Mouse (Mus musculus) heart, adult 2 months (tissue): ENCODE data around the gene Dmkn.

Experiments used
- EP300 ChIP-seq: fragments of 200-500 bp; IDR thresholded peaks from 2 replicates; pipeline ENCODE4 v1.6.1; 2011; ENCODE audit warnings: low read depth, low read length, control low read depth; ENCODE audit not compliant: insufficient read depth
- POLR2A ChIP-seq: fragments of 200-500 bp; IDR thresholded peaks from 2 replicates; pipeline ENCODE4 v1.6.1; 2011; ENCODE audit warnings: mild to moderate bottlenecking, low read depth, low read length, control low read depth; ENCODE audit not compliant: insufficient read depth

DNA sequence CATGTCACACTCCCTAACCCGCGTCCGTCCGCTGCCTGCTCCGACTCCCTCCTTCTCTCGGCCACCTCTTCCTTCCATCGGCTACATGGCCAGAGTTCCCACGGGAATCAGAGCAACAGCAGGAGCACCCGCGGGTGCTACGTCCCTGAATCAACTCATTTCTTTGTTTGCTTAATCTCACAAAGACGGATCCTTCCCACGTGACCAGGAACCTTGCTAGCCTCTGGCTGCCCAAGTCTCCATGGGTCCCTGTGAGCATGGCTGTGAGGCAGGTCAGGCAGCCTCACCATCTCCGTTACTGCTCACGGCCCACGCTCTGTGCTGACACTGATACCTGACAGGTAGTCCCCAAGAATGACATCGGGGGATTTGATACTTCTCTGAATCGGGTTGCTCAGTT, 60.1 kb downstream of the Dmkn start, which contains the start of gene Ffar2:
- TF ChIP-seq POLR2A: no peak
- TF ChIP-seq EP300: no peak
